Mouse (Mus musculus) thymus, adult 18-20 months (tissue): Measurements from ENCODE around the gene Ctnna3.
"Not testable (repeated sequence)": the region's sequence is repeated elsewhere in the genome, so short reads cannot be mapped to it uniquely, and the experiment has no call there.

Source experiments
- DNase-seq, 2 experiments: peaks; one replicate each; pipeline ENCODE4 v3.0.0; 2022; ENCODE audit warnings: mixed read lengths in 2 of 2

The Ctnna3 gene

GRCm38 (mm10) chr10:64086183-64086566, 656.3 kb downstream of the Ctnna3 start:
- DNase-seq = no peak

- no peak for DNase-seq
These were observed 656.9 kb downstream of the Ctnna3 start for GRCm38 (mm10) chr10:64086567-64087391.

- no peak for DNase-seq
These were observed 657.6 kb downstream of the Ctnna3 start for GRCm38 (mm10) chr10:64087521-64087920.

GRCm38 (mm10) chr10:64087936-64088773, 658.3 kb downstream of the Ctnna3 start:
- DNase-seq = no peak

GRCm38 (mm10) chr10:64088774-64089460, 659.0 kb downstream of the Ctnna3 start:
- DNase-seq = no peak

GRCm38 (mm10) chr10:64089680-64090460, 660.0 kb downstream of the Ctnna3 start, which contains the start of gene Lrrtm3:
Gene Lrrtm3 (minus strand): TSS chr10:64090277.
- DNase-seq = no peak

GRCm38 (mm10) chr10:64096532-64096931, 666.6 kb downstream of the Ctnna3 start:
- no peak for DNase-seq

- no peak for DNase-seq
These were observed 685.3 kb downstream of the Ctnna3 start for GRCm38 (mm10) chr10:64115246-64115645.

- no peak for DNase-seq
These were observed 688.9 kb downstream of the Ctnna3 start for GRCm38 (mm10) chr10:64118833-64119232.

GRCm38 (mm10) chr10:64130397-64131150, 700.7 kb downstream of the Ctnna3 start:
- DNase-seq = no peak

- DNase-seq = no peak
These were observed 703.6 kb downstream of the Ctnna3 start for GRCm38 (mm10) chr10:64133461-64133860.

GRCm38 (mm10) chr10:64135481-64135880, 705.6 kb downstream of the Ctnna3 start:
- DNase-seq = no peak

GRCm38 (mm10) chr10:64146511-64146910, 716.6 kb downstream of the Ctnna3 start:
- DNase-seq = no peak

- DNase-seq = no peak
These were observed 751.8 kb downstream of the Ctnna3 start for GRCm38 (mm10) chr10:64181696-64182095.

- DNase-seq = no peak
These were observed 752.8 kb downstream of the Ctnna3 start for GRCm38 (mm10) chr10:64182731-64183130.

GRCm38 (mm10) chr10:64188046-64188445, 758.1 kb downstream of the Ctnna3 start:
- no peak for DNase-seq

- no peak for DNase-seq
These were observed 767.7 kb downstream of the Ctnna3 start for GRCm38 (mm10) chr10:64197584-64197983.

- DNase-seq = no peak
These were observed 785.7 kb downstream of the Ctnna3 start for GRCm38 (mm10) chr10:64215632-64216031.

- no peak for DNase-seq
These were observed 793.1 kb downstream of the Ctnna3 start for GRCm38 (mm10) chr10:64223023-64223422.

- no peak for DNase-seq
These were observed 794.1 kb downstream of the Ctnna3 start for GRCm38 (mm10) chr10:64224007-64224406.

GRCm38 (mm10) chr10:64224424-64224823, 794.5 kb downstream of the Ctnna3 start:
- DNase-seq = no peak

GRCm38 (mm10) chr10:64225826-64226225, 795.9 kb downstream of the Ctnna3 start:
- DNase-seq = not testable (repeated sequence)
